Mouse (Mus musculus): ENCODE data around the gene Nptxr. TPM values are rescaled to one million over a fixed set of nuclear protein-coding genes. Genes with fewer than 3 reads are reported as not detected.
A peak's percentile ranks its signal among the peaks of the same experiment; 100 is the strongest.

Gene Nptxr
- polyA plus RNA-seq (2012; rRNA removed): 3.1 and 3.7 TPM in 2 replicates

DNA sequence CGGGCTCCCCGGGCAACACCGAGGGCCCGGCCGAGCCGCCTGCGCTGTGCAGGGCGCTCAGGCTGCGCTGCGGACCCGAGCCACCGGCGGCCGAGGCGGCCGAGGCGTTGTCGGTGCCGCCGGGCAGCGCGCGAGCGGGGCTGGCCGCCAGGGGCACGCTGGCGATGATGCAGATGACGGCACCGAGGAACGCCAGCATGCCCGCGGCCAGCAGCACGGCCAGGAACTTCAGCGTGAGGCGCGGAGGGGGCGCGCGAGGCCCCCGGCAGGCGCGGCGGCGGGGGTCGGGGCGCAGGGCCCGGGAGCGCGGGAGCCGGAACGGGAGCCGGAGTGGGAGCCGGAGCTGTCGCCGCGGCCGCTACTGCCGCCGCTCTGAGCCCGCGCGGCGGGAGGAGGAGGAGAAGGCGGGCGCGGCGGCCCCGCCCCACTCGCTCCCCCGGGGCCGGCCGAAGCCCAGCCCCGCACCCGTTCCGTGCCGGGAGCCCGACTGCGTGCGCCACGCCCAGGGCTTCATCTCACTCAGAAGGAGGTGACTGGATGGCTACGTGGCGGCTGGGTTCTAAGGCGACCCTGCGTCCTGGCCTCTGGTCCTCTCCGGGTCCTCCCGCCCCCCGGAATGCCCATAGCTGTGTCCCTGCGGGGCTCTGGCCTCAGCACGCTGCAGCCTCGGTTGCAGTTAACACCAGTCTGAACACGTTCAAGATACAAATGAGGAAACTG is at the start of gene Nptxr:
TSS of gene Nptxr (minus strand) at position 415 of the 720 bp plus-strand sequence.
- H3K4me3 ChIP-seq (replicated peaks; ENCODE audit: extremely low read depth, low read depth, low read length): peak within 1 kb of the TSS; percentile 59
- no peaks in the 10 kb centered on the region; the same call in 1 of the 2 replicates for H3K4me1 ChIP-seq (ENCODE audit: control insufficient read depth, insufficient read depth, low read length)
- 1% methylated on average over 83 of the region's 91 CpGs for WGBS
- DNase-seq: peak; percentile 57
- TF ChIP-seq CTCF (IDR thresholded peaks at IDR 0.05; ENCODE audit: insufficient read depth, low read length) (no peak), POLR2A (IDR thresholded peaks at IDR 0.05; ENCODE audit: borderline replicate concordance, extremely low read depth, low read depth, low read length) (no peak)

DNA sequence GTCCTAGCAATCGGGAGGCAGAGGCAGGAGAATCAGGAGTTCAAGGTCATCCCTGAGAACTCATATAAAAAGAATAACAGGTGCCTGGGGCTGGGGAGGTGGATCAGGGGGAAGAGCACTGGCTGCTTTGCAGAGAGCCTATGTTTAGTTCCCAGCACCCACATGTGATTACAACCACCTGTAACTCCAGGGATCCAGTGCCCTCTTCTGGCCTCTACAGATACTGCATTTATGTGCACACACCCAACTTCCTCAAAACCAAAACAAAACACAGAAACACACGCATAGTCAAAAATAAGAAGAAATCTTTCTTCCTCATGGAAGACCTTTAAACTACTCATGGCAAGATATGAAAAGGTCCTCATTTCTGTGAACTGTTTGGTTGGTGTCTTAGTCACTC is 45.6 kb upstream of the Nptxr start:
- H3K4me3 ChIP-seq (replicated peaks; ENCODE audit: extremely low read depth, low read depth, low read length): no peak overlapping the region
- DNase-seq: no peak
- 89% methylated on average over 2 of the region's 2 CpGs for WGBS
- no peaks in the 10 kb centered on the region for H3K4me1 ChIP-seq (ENCODE audit: control insufficient read depth, insufficient read depth, low read length)
- no peak for TF ChIP-seq CTCF (IDR thresholded peaks at IDR 0.05; ENCODE audit: insufficient read depth, low read length)
- no peak for TF ChIP-seq POLR2A (IDR thresholded peaks at IDR 0.05; ENCODE audit: borderline replicate concordance, extremely low read depth, low read depth, low read length)

DNA sequence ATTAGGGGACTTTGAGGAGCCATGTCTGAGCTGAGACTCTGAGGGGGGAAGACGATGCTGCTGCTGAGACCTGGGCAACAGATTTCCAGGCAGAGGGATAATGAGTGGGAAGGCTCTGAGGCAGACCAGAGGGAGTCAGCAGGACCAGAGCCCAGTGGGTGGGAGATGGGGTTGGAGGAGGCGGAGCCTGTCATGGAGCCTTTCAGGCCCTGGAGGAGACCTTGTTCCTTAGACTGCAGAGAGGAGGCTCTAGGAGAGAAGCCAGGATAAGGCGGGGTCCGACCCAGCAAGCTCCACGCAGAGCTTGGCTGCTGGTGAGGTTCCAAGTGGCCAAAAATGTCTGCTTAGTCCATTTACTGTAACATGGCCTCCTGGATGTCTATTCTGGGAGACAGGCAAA is 42.5 kb upstream of the Nptxr start:
- 28% methylated on average over 5 of the region's 5 CpGs for WGBS
- no peak for DNase-seq
- TF ChIP-seq POLR2A (IDR thresholded peaks at IDR 0.05; ENCODE audit: borderline replicate concordance, extremely low read depth, low read depth, low read length) (no peak), CTCF (IDR thresholded peaks at IDR 0.05; ENCODE audit: insufficient read depth, low read length) (no peak)
- no peaks in the 10 kb centered on the region for H3K4me1 ChIP-seq (ENCODE audit: control insufficient read depth, insufficient read depth, low read length)
- H3K4me3 ChIP-seq (replicated peaks; ENCODE audit: extremely low read depth, low read depth, low read length): no peak overlapping the region

DNA sequence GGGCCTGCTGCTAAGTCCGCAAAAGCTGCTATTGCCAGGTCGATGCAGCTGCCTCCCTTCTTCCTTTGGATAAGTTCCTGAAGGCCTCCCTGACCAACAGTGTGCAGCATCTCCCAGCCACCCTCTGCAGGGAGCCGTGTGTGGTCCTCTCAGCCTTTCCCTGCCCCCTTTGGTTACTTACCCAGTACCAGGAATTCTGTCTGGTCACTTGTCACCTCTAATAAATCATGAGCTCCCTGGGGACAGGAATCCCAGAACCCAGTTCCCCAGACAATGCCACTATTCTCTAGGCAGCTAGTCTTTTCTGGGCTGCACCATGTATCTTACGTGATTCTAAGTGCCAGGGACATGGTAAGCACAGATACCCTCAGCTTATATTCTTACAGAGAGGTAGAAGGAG is 41.4 kb upstream of the Nptxr start:
- WGBS: 64% methylated on average over 4 of the region's 4 CpGs
- TF ChIP-seq CTCF (IDR thresholded peaks at IDR 0.05; ENCODE audit: insufficient read depth, low read length) (no peak), POLR2A (IDR thresholded peaks at IDR 0.05; ENCODE audit: borderline replicate concordance, extremely low read depth, low read depth, low read length) (no peak)
- no peaks in the 10 kb centered on the region for H3K4me1 ChIP-seq (ENCODE audit: control insufficient read depth, insufficient read depth, low read length)
- no peak overlapping the region for H3K4me3 ChIP-seq (replicated peaks; ENCODE audit: extremely low read depth, low read depth, low read length)
- DNase-seq: no peak

DNA sequence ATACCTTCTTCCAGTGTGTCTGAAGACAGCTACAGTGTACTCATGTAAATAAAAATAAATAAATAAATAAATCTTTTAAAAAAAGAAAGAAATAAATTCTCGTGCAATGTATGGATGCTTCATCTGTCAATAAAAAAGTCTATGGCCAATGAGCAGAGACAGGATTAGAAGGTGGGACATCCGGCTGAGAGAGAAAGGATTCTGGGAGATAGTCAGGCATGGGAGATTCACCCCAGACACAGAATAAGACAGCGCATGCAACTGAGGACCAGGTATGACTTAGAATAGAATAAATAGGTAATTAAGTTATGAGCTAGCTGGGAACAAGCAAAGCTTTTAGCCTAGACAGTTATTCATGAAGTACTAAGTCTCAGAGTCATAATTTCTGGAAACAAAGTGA is 38.4 kb upstream of the Nptxr start:
- H3K4me3 ChIP-seq (replicated peaks; ENCODE audit: extremely low read depth, low read depth, low read length): no peak overlapping the region
- TF ChIP-seq POLR2A (IDR thresholded peaks at IDR 0.05; ENCODE audit: borderline replicate concordance, extremely low read depth, low read depth, low read length) (no peak), CTCF (IDR thresholded peaks at IDR 0.05; ENCODE audit: insufficient read depth, low read length) (no peak)
- 89% methylated on average over 3 of the region's 3 CpGs for WGBS
- no peak for DNase-seq
- no peaks in the 10 kb centered on the region for H3K4me1 ChIP-seq (ENCODE audit: control insufficient read depth, insufficient read depth, low read length)

DNA sequence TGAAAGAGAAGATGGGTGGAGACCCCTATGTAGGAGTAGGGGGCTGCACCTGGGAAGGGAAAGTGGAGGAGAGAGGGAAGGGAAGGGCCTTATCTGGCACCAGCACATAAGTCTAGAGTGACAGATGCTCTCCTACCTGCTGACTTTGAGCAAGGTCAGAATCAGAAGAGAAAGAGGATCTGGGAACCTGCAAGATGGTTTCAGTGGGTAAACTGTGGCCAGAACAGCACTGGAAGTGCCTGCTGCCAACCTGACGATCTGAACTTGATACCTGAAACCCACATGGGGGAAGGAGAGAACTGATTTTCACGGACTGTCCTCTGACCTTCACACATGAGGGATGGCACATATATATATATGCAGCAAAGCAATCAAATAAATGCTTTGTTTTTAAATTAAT is 35.7 kb upstream of the Nptxr start:
- Histone ChIP-seq H3K4me1 (ENCODE audit: control insufficient read depth, insufficient read depth, low read length) (no peaks in the 10 kb centered on the region), H3K4me3 (replicated peaks; ENCODE audit: extremely low read depth, low read depth, low read length) (no peak overlapping the region)
- TF ChIP-seq CTCF (IDR thresholded peaks at IDR 0.05; ENCODE audit: insufficient read depth, low read length): no peak
- no peak for TF ChIP-seq POLR2A (IDR thresholded peaks at IDR 0.05; ENCODE audit: borderline replicate concordance, extremely low read depth, low read depth, low read length)
- 65% methylated on average over 2 of the region's 2 CpGs for WGBS
- no peak for DNase-seq

DNA sequence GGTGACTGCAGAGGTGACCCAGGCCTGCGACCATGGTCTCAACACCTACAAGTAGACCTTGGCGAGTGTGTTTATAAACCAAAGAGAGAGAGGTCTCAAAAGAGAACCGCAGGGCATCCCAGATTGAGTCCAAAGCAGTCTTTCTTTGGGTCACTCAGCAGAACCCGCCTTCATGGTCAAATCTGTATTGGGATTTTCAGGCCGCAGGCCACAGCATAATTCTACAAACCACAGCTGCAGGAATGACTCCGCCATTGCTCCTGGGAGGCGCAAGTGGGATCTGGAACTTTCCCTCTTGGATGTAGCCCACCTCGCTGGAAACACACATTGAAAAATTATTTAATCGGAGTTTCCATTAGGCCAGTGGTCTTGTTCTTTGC is 30.3 kb upstream of the Nptxr start:
- no peak for TF ChIP-seq POLR2A (IDR thresholded peaks at IDR 0.05; ENCODE audit: borderline replicate concordance, extremely low read depth, low read depth, low read length)
- TF ChIP-seq CTCF (IDR thresholded peaks at IDR 0.05; ENCODE audit: insufficient read depth, low read length): no peak
- WGBS: 59% methylated on average over 9 of the region's 9 CpGs
- peaks cover 3% of the 10 kb centered on the region; the same call in 1 of the 2 replicates for H3K4me1 ChIP-seq (ENCODE audit: control insufficient read depth, insufficient read depth, low read length)
- DNase-seq: no peak
- no peak overlapping the region for H3K4me3 ChIP-seq (replicated peaks; ENCODE audit: extremely low read depth, low read depth, low read length)

DNA sequence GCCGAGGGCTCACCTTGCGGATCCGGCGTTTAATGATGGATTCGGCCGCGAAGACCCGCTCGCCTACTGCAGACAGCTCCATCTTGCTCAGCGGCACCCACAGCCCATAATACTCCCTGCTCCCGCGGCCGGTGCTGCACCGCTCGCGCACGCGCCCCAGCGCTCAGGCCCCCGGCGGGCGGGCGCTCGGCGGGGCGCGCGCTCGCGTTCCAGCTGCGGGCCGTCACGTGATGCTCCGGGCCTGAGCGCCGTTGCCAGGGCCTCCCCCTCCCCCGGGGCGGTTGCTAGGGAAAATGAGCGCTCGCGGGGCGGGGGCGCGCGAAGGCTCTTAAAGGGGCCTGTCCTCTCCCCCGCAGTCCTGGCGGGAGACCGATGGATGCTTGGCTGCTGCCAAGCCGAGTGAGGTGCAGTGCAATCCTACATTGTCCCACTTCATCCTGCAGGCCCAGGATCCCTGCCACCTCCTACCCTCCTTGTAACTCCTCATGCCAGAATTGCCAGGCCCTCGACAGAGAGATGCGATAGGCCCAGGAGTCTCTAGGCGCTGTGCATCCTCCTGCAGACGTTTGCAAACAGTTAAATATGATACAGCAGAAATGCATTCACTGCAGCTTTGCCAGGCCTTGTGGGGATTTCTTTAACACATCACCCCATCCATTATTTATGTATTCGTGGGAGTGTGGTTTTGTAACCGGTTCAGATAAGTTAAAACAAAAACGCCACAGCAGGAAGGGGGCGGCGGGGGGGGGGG is 29.7 kb upstream of the Nptxr start, which contains the start of the genes Npcd and Cbx6:
TSS of gene Npcd (minus strand) at position 108 of the 751 bp plus-strand sequence.
TSS of gene Cbx6 (minus strand) at position 559 of the 751 bp plus-strand sequence.
- TF ChIP-seq POLR2A (IDR thresholded peaks at IDR 0.05; ENCODE audit: borderline replicate concordance, extremely low read depth, low read depth, low read length): peak; percentile 89; the same call in 1 of the 2 replicates
- TF ChIP-seq CTCF (IDR thresholded peaks at IDR 0.05; ENCODE audit: insufficient read depth, low read length): no peak
- DNase-seq: peak; percentile 93

DNA sequence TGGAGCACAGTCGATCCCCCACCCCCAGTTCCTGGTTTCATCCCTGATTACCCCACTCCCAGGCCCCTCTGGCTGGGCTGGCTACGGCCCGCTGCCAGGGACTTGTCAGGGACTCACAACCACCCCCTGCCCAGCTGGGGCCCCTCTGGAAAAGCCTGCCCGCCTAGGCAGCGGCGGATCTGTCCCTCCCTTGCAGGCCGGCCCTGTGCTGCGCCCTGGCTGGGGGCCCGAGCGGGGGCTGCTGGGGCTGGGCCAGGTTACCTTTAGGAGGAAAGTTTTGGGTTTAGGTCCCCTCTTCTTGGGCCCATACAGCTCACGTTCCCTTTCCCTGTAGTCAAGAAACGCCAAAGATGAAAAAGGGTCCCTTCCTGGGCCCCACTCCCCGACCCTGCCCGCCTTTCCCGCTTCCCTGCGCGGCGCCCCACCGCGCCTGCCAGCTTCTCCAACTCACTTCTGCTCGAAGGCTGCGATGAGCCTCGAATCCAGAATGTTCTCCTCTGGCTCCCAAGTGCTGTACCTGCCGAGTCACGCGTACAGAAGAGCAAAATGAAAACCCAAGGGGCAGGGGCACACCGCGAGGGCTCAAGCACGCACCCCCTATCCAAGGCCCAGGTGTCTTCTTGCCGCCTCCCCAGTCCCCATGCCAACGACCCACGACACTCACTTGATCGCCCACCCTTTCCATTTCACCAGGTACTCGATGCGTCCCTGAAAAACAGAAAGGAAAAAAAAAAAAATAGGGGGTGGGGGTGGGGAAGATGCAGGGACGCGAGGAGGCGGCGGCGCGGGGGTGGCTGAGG is 28.9 kb upstream of the Nptxr start:
- 2% methylated on average over 40 of the region's 41 CpGs for WGBS
- TF ChIP-seq CTCF (IDR thresholded peaks at IDR 0.05; ENCODE audit: insufficient read depth, low read length) (no peak), POLR2A (IDR thresholded peaks at IDR 0.05; ENCODE audit: borderline replicate concordance, extremely low read depth, low read depth, low read length) (no peak)
- H3K4me1 ChIP-seq (ENCODE audit: control insufficient read depth, insufficient read depth, low read length): peaks cover 3% of the 10 kb centered on the region; the same call in 1 of the 2 replicates

More for the DNA sequence above, 29.7 kb upstream of the Nptxr start, which contains the start of the genes Npcd and Cbx6:
- 1% methylated on average over 58 of the region's 58 CpGs for WGBS
- peak within 1 kb of the TSS; percentile 93 for H3K4me3 ChIP-seq (replicated peaks; ENCODE audit: extremely low read depth, low read depth, low read length)
- H3K4me1 ChIP-seq (ENCODE audit: control insufficient read depth, insufficient read depth, low read length): peaks cover 3% of the 10 kb centered on the region; the same call in 1 of the 2 replicates

More for the DNA sequence above, 28.9 kb upstream of the Nptxr start:
- H3K4me3 ChIP-seq (replicated peaks; ENCODE audit: extremely low read depth, low read depth, low read length): peak overlapping the region; percentile 93
- DNase-seq: peak; percentile 51

All from lung, adult 2 months (tissue).